Mouse (Mus musculus): ENCODE results near the gene C530025M09Rik.

DNA sequence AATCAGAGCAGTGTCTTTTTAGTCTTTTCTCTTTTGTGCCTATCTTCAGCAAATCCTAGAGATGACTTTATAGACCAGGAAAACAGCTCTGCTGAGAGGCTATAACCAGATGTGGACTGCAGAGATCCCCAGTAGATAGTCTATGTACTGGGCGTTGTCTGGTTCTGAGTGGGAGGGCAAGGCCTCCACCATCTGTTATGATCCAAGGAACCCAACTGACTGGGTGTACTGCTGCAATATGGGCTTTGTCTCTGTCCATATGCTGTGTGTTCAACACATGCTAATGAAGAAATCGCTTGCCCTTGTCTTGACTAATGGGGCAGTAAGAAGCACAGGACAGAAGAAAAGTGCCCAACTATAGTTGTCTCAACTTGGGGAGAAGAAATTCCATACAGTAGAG, 25.8 kb downstream of the C530025M09Rik start:
- TF ChIP-seq POLR2A (IDR thresholded peaks at IDR 0.05; ENCODE audit: control insufficient read depth, extremely low read depth, insufficient read depth, low read length, poor library complexity): no peak
- TF ChIP-seq CTCF (IDR thresholded peaks at IDR 0.05; ENCODE audit: borderline replicate concordance, control insufficient read depth, extremely low read depth, insufficient read depth, low read length, poor library complexity): no peak
